Mouse (Mus musculus): ENCODE data around the gene Arl5c. TPM values are rescaled to one million over a fixed set of nuclear protein-coding genes. Genes with fewer than 3 reads are reported as not detected.

Gene Arl5c
- total and polyA plus RNA-seq, 2 experiments from 2014 or later: 2.9 TPM; not detected in 1

DNA sequence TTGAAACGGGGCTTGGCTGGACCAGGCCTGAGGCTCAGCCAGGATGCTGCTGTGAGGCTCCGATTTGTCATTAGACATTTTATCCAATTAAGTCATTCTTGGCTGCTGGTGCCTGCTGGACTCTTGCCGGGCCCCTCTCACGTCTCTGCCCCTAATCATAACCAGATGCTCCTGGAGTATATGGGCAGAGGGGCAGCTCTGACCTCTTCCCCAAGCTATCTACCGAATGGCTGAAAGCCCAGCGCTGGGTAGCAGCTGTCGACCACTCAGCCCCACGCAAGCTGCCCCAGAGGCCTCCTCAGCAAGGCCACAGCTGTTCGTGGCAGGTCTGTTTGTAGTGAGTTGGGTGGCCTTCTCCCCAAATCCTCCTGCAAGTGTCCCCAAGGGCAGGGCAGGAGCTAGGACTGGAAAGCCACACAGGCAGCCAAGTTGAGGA is 15.4 kb downstream of the Arl5c start:
- Histone ChIP-seq H3K9me3 (replicated peaks; ENCODE audit: control insufficient read depth, low read length) (no peaks in the 10 kb centered on the region), H3K36me3 (replicated peaks; ENCODE audit: control insufficient read depth, insufficient read depth, low read length) (no peaks in the 10 kb centered on the region), H3K4me3 (ENCODE audit: low read depth, low read length) (no peak overlapping the region), H3K9ac (replicated peaks; ENCODE audit: low read depth, low read length) (no peak overlapping the region), H3K27me3 (ENCODE audit: control insufficient read depth, insufficient read depth, low read length) (peaks cover 6% of the 10 kb centered on the region), H3K27ac (ENCODE audit: low read depth) (peak overlapping the region; percentile 50; the same call in 1 of the 2 replicates), H3K4me1 (ENCODE audit: control insufficient read depth, insufficient read depth) (no peaks in the 10 kb centered on the region), H3K4me2 (ENCODE audit: low read depth, low read length) (no peak overlapping the region)
- ATAC-seq (ENCODE audit: insufficient read depth, low read depth): peak; percentile 49; the same call in 1 of the 2 replicates
- 61% methylated on average over 9 of the region's 9 CpGs for WGBS
- TF ChIP-seq EP300 (IDR thresholded peaks at IDR 0.05; ENCODE audit: low read depth) (no peak), CTCF (IDR thresholded peaks at IDR 0.05; ENCODE audit: low read depth) (no peak)
- no peak for DNase-seq (ENCODE audit: low spot score)

DNA sequence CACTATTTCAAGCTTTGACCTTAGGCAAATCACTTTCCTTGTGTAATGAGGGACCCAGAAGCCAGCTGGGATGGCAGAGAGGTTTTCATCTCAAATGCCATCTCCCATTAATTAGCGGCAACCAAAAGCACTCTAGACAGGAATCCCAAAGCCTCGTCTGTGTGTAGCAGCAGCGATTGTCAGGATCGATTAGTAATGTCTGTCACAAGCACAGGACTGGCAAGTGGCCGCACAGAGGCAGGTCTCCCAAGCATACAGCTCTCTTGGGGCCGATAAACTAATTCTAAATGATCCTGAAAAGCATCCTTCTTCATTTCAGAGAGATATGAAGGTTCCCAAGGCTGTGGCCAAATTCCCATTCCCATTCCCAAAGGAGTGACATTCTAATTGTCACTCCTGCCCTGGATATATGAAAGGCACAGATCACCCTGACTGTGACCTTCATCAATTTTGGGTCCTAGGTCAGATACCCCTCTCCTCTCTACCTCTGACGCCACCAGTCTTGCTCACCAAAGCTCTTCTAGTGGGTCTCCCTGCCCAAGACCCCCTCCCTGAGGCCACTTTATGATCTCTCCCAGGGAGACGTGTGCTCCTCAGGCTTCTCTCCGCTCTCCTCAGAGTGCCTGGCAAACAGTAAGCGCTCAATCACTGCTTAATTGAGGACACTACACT is 16.0 kb downstream of the Arl5c start:
- DNase-seq (ENCODE audit: low spot score): no peak

DNA sequence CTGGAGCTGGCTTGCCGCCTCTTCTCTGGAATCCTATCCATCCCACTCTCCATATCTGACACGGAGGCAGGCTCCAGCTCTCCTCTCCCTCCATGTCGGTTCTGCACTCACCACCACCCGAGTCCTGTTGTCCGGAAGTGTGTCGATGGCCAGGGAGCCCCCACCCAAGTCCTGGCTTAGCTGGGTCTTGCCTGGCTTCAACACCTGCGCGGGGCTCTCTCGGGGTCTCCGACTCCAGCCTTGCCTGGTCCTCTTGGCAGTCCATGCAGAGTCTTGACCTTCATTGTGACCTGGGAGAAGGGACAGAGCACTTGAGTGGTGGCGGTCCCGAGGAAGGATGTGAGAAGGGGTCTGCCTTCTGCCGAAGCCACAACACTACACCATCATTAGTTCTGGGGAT is 17.6 kb downstream of the Arl5c start:
- 68% methylated on average over 13 of the region's 13 CpGs for WGBS
- no peak overlapping the region for H3K27ac ChIP-seq (ENCODE audit: low read depth)
- ATAC-seq (ENCODE audit: insufficient read depth, low read depth) (no peak), DNase-seq (ENCODE audit: low spot score) (no peak)
- no peak overlapping the region for H3K4me3 ChIP-seq (ENCODE audit: low read depth, low read length)
- H3K4me2 ChIP-seq (ENCODE audit: low read depth, low read length): no peak overlapping the region
- H3K9ac ChIP-seq (replicated peaks; ENCODE audit: low read depth, low read length): no peak overlapping the region
- H3K36me3 ChIP-seq (replicated peaks; ENCODE audit: control insufficient read depth, insufficient read depth, low read length): no peaks in the 10 kb centered on the region
- H3K27me3 ChIP-seq (ENCODE audit: control insufficient read depth, insufficient read depth, low read length): no peaks in the 10 kb centered on the region
- TF ChIP-seq EP300 (IDR thresholded peaks at IDR 0.05; ENCODE audit: low read depth): no peak
- no peak for TF ChIP-seq CTCF (IDR thresholded peaks at IDR 0.05; ENCODE audit: low read depth)
- H3K4me1 ChIP-seq (ENCODE audit: control insufficient read depth, insufficient read depth): no peaks in the 10 kb centered on the region
- no peaks in the 10 kb centered on the region for H3K9me3 ChIP-seq (replicated peaks; ENCODE audit: control insufficient read depth, low read length)

More for the DNA sequence above, 16.0 kb downstream of the Arl5c start:
- Histone ChIP-seq H3K9me3 (replicated peaks; ENCODE audit: control insufficient read depth, low read length) (no peaks in the 10 kb centered on the region), H3K4me1 (ENCODE audit: control insufficient read depth, insufficient read depth) (no peaks in the 10 kb centered on the region), H3K9ac (replicated peaks; ENCODE audit: low read depth, low read length) (no peak overlapping the region), H3K36me3 (replicated peaks; ENCODE audit: control insufficient read depth, insufficient read depth, low read length) (no peaks in the 10 kb centered on the region), H3K4me3 (ENCODE audit: low read depth, low read length) (no peak overlapping the region), H3K27ac (ENCODE audit: low read depth) (peak overlapping the region; percentile 50; the same call in 1 of the 2 replicates), H3K4me2 (ENCODE audit: low read depth, low read length) (no peak overlapping the region), H3K27me3 (ENCODE audit: control insufficient read depth, insufficient read depth, low read length) (no peaks in the 10 kb centered on the region; the same call in 1 of the 2 replicates)
- no peak for TF ChIP-seq CTCF (IDR thresholded peaks at IDR 0.05; ENCODE audit: low read depth)
- TF ChIP-seq EP300 (IDR thresholded peaks at IDR 0.05; ENCODE audit: low read depth): no peak
- WGBS: 62% methylated on average over 10 of the region's 10 CpGs
- ATAC-seq (ENCODE audit: insufficient read depth, low read depth): no peak; the same call in 1 of the 2 replicates

DNA sequence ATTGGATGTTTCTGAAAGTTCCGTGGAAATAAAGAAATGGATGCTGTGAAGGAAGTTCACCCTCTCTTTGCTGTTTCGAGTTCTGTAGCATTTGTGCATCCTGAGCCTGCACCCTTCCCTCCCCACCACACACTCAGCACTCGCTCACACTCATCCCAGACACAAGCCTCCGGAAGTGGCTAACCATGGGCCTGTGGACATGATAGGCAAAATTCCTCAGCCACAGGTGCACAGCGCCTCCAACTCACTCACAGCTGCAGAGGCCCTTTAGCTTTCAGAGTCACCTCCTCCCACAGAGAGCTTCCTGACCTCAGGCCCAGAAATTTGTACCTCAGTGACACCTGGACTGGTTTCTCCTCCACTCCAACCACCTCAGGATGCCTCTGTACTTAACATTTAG is 18.2 kb downstream of the Arl5c start:
- Histone ChIP-seq H3K9ac (replicated peaks; ENCODE audit: low read depth, low read length) (no peak overlapping the region), H3K36me3 (replicated peaks; ENCODE audit: control insufficient read depth, insufficient read depth, low read length) (no peaks in the 10 kb centered on the region), H3K4me2 (ENCODE audit: low read depth, low read length) (no peak overlapping the region), H3K27ac (ENCODE audit: low read depth) (no peak overlapping the region), H3K9me3 (replicated peaks; ENCODE audit: control insufficient read depth, low read length) (no peaks in the 10 kb centered on the region), H3K27me3 (ENCODE audit: control insufficient read depth, insufficient read depth, low read length) (no peaks in the 10 kb centered on the region), H3K4me3 (ENCODE audit: low read depth, low read length) (no peak overlapping the region), H3K4me1 (ENCODE audit: control insufficient read depth, insufficient read depth) (no peaks in the 10 kb centered on the region)
- TF ChIP-seq EP300 (IDR thresholded peaks at IDR 0.05; ENCODE audit: low read depth) (no peak), CTCF (IDR thresholded peaks at IDR 0.05; ENCODE audit: low read depth) (no peak)
- no peak for ATAC-seq (ENCODE audit: insufficient read depth, low read depth)
- WGBS: 71% methylated on average over 5 of the region's 5 CpGs
- no peak for DNase-seq (ENCODE audit: low spot score)

DNA sequence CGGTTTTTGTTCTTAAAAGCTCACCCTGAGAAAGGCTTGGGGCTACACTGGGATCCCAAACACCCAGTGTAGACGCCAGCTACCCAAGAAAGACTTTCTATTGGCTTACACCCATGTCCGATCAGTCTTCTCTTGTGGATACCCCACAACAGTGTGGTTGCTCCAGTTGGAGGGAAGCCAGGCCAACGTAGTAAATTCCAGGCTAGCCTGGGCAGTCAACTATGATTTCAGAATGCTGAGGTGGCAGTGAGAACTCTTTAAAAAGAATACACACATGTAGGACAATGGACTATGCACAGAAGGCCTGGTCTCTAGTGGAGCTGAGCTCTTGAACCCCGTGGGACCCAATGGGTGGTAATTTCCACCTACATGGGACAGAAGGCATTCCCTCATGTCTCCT is 21.2 kb downstream of the Arl5c start:
- ATAC-seq (ENCODE audit: insufficient read depth, low read depth) (no peak), DNase-seq (ENCODE audit: low spot score) (no peak)
- H3K4me3 ChIP-seq (ENCODE audit: low read depth, low read length): no peak overlapping the region
- H3K4me2 ChIP-seq (ENCODE audit: low read depth, low read length): no peak overlapping the region
- TF ChIP-seq CTCF (IDR thresholded peaks at IDR 0.05; ENCODE audit: low read depth): no peak
- no peak for TF ChIP-seq EP300 (IDR thresholded peaks at IDR 0.05; ENCODE audit: low read depth)
- H3K27ac ChIP-seq (ENCODE audit: low read depth): no peak overlapping the region
- peaks cover 10% of the 10 kb centered on the region for H3K4me1 ChIP-seq (ENCODE audit: control insufficient read depth, insufficient read depth)
- H3K36me3 ChIP-seq (replicated peaks; ENCODE audit: control insufficient read depth, insufficient read depth, low read length): no peaks in the 10 kb centered on the region
- no peak overlapping the region for H3K9ac ChIP-seq (replicated peaks; ENCODE audit: low read depth, low read length)
- 71% methylated on average over 5 of the region's 5 CpGs for WGBS
- H3K27me3 ChIP-seq (ENCODE audit: control insufficient read depth, insufficient read depth, low read length): no peaks in the 10 kb centered on the region
- no peaks in the 10 kb centered on the region for H3K9me3 ChIP-seq (replicated peaks; ENCODE audit: control insufficient read depth, low read length)

DNA sequence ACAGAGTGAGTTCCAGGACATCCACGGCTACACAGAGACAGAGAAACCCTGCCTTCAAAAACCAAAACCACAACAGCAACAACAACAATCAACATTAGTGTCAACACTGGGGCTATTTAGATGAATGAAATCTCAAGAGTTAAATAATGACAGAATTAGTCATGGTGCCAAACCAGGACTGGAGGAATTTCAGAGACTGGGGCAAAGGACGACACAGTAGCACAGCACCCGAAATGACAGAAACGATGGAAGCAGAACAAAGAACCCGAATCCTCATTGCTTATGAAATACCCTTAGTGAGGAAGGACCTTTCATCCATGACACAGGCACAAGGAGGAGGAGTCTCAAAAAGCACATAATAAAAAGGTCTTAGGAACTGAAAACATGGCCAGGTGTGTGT is 21.8 kb downstream of the Arl5c start:
- no peak overlapping the region for H3K4me3 ChIP-seq (ENCODE audit: low read depth, low read length)
- TF ChIP-seq CTCF (IDR thresholded peaks at IDR 0.05; ENCODE audit: low read depth) (no peak), EP300 (IDR thresholded peaks at IDR 0.05; ENCODE audit: low read depth) (no peak)
- H3K4me2 ChIP-seq (ENCODE audit: low read depth, low read length): no peak overlapping the region
- H3K9me3 ChIP-seq (replicated peaks; ENCODE audit: control insufficient read depth, low read length): no peaks in the 10 kb centered on the region
- no peak overlapping the region for H3K9ac ChIP-seq (replicated peaks; ENCODE audit: low read depth, low read length)
- H3K27me3 ChIP-seq (ENCODE audit: control insufficient read depth, insufficient read depth, low read length): no peaks in the 10 kb centered on the region
- WGBS: 90% methylated on average over 5 of the region's 5 CpGs
- ATAC-seq (ENCODE audit: insufficient read depth, low read depth): no peak
- H3K4me1 ChIP-seq (ENCODE audit: control insufficient read depth, insufficient read depth): peaks cover 10% of the 10 kb centered on the region
- H3K27ac ChIP-seq (ENCODE audit: low read depth): no peak overlapping the region
- no peak for DNase-seq (ENCODE audit: low spot score)
- no peaks in the 10 kb centered on the region for H3K36me3 ChIP-seq (replicated peaks; ENCODE audit: control insufficient read depth, insufficient read depth, low read length)

Data from heart, postnatal 0 days (tissue).